9 mouse cellular contexts compared by ENCODE assay signal in the genomic region with DNA sequence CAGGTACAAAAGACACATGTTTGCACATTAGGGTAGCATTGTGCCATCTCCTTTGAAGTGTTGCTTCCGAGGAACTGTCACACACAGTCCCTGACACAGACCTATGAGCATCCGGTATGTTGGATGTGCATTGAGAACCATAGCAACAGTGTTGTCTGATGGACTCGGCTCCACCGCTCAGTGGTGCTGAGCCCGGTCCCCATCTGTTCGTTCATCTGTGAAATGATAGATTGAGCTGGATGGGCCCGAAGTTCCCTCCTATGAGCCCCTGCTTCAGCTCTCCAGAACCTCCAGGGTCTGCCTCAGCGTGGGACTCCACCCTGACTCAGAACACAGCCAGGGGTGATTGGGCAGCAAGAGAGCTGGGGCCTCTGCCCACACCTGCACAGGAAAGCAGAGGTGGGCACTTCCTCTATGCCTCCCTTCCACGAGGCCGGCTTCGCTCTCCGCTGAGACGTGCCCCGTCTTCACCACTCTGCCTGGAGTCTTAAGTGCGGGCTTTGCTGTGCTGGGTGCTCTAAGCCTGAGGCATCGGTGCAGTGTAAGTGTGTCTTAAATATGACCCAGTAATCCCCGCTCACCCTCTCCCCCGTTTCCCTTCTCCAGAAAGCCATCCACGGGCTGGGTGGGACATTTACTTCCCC. TPM values are rescaled to one million over a fixed set of nuclear protein-coding genes. Genes with fewer than 3 reads are reported as not detected.
DNase-seq lines count a peak whose midpoint lies in the region; ATAC-seq lines count a peak whose summit lies in the region.
"Had no signal": no experiment of that assay in that cellular context is flagged by ENCODE, and none has a peak within 500 bp of the region (broad histone marks: within the 10 kb centered on the region; RNA-seq: fewer than 3 reads in every experiment).

No protein-coding gene starts in this region.

- WGBS in forebrain, embryonic 14.5 days: 80% methylated on average over 19 of the region's 19 CpGs
- WGBS in heart, embryonic 11.5 days (ENCODE audit: insufficient replicate concordance): 85% methylated on average over 19 of the region's 19 CpGs

- H3K27ac ChIP-seq in forebrain, embryonic 14.5 days (ENCODE audit: low read depth, low read length): no peak overlapping the region
- no peak overlapping the region for H3K27ac ChIP-seq in heart, embryonic 11.5 days (ENCODE audit: low read depth, low read length)
- H3K27ac ChIP-seq: lung, embryonic 15.5 days had no signal

- H3K36me3 ChIP-seq in forebrain, embryonic 14.5 days (ENCODE audit: control insufficient read depth, insufficient read depth, low read length): 0 out of 2 replicates have a peak, but pooled peaks cover 3% of the 10 kb centered on the region
- H3K36me3 ChIP-seq in heart, embryonic 11.5 days (ENCODE audit: control insufficient read depth, insufficient read depth, low read length): no peaks in the 10 kb centered on the region
- H3K36me3 ChIP-seq: lung, embryonic 15.5 days had no signal

- no peak overlapping the region for H3K4me3 ChIP-seq in forebrain, embryonic 14.5 days (ENCODE audit: low read depth, low read length)
- H3K4me3 ChIP-seq in heart, embryonic 11.5 days (ENCODE audit: low read depth, low read length): no peak overlapping the region
- H3K4me3 ChIP-seq: lung, embryonic 15.5 days had no signal

- no peak overlapping the region for H3K9ac ChIP-seq in forebrain, embryonic 14.5 days (ENCODE audit: low read length)
- no peak overlapping the region for H3K9ac ChIP-seq in heart, embryonic 11.5 days (ENCODE audit: low read depth, low read length)
- H3K9ac ChIP-seq: lung, embryonic 15.5 days had no signal

- DNase-seq in right cerebral cortex, adult 18-20 months: peak; percentile 21
- DNase-seq in right cerebral cortex, postnatal 25 days: no peak
- DNase-seq in forebrain, embryonic 14.5 days (ENCODE audit: low spot score): no peak
- DNase-seq in layer of hippocampus, adult 9-11 months: peak; percentile 67
- peak; percentile 39 for DNase-seq in thymus, postnatal 0 days (ENCODE audit: low spot score)
- DNase-seq in cerebellum, postnatal 14 days: no peak
- DNase-seq in kidney, postnatal 36 days: no peak

- no peaks in the 10 kb centered on the region for H3K4me1 ChIP-seq in forebrain, embryonic 14.5 days (ENCODE audit: control insufficient read depth, insufficient read depth, low read length)
- peaks cover 11% of the 10 kb centered on the region; the same call in 1 of the 2 replicates for H3K4me1 ChIP-seq in heart, embryonic 11.5 days (ENCODE audit: control insufficient read depth, insufficient read depth, low read length)

- peak; percentile 9; the same call in 1 of the 2 replicates for ATAC-seq in forebrain, embryonic 14.5 days
- ATAC-seq in heart, embryonic 11.5 days (replicated peaks; ENCODE audit: insufficient number of reproducible peaks, low FRiP score, low TSS enrichment): no peak

- H3K4me2 ChIP-seq in forebrain, embryonic 14.5 days (ENCODE audit: low read length): no peak overlapping the region
- no peak overlapping the region for H3K4me2 ChIP-seq in heart, embryonic 11.5 days
- H3K4me2 ChIP-seq: lung, embryonic 15.5 days had no signal

- H3K9me3 ChIP-seq in forebrain, embryonic 14.5 days (replicated peaks; ENCODE audit: control insufficient read depth, low read length): no peaks in the 10 kb centered on the region
- no peaks in the 10 kb centered on the region for H3K9me3 ChIP-seq in heart, embryonic 11.5 days (replicated peaks; ENCODE audit: control insufficient read depth, low read length)
- H3K9me3 ChIP-seq: lung, embryonic 15.5 days had no signal

- H3K27me3 ChIP-seq in forebrain, embryonic 14.5 days (replicated peaks; ENCODE audit: control insufficient read depth, insufficient read depth, low read length): no peaks in the 10 kb centered on the region
- no peaks in the 10 kb centered on the region for H3K27me3 ChIP-seq in heart, embryonic 11.5 days (ENCODE audit: control insufficient read depth, insufficient read depth, low read length)
- H3K27me3 ChIP-seq: lung, embryonic 15.5 days had no signal

RNA-seq across cellular contexts. Expression of gene Dnajb12, which starts 15.0 kb away (rescaled TPM):
- 18.8 and 19.7 TPM in 2 replicates for polyA plus RNA-seq in forebrain, embryonic 14.5 days (2014; fragmentation: Nextera tagmentation; extraction: Ambion mirVana)
- 13.5 and 14.6 TPM in 2 replicates for polyA plus RNA-seq in thymus, postnatal 0 days (2015; fragmentation: Nextera tagmentation; extraction: Ambion mirVana)
- polyA plus RNA-seq in heart, embryonic 11.5 days (2014; fragmentation: Nextera tagmentation; extraction: Ambion mirVana): 30.3 and 31.3 TPM in 2 replicates

Comparison
In these comparisons a context has a peak if more than half of its experiments do, and no peak if none do; other contexts are left out.
1. DNase-seq: peak in right cerebral cortex, adult 18-20 months (single experiment), layer of hippocampus, adult 9-11 months (single experiment) and thymus, postnatal 0 days (single experiment); none in right cerebral cortex, postnatal 25 days (single experiment), forebrain, embryonic 14.5 days (single experiment), cerebellum, postnatal 14 days (0 of 2) and kidney, postnatal 36 days (0 of 2).